Mouse (Mus musculus): ENCODE data around the gene Lime1. TPM values are rescaled to one million over a fixed set of nuclear protein-coding genes. Genes with fewer than 3 reads are reported as not detected.

Lime1 gene
- total RNA-seq, 2 experiments from 2014 or later = 43.1 to 45.2 TPM

- TF ChIP-seq CTCF (IDR thresholded peaks at IDR 0.05) = no peak
- Histone ChIP-seq H3K27ac (peak overlapping the region; percentile 71), H3K4me3 (no peak overlapping the region)
- intact Hi-C loops (cut with DNase I) = loop anchor here (2.0 kb wide), 1 partner anchor 38 kb away; the partner anchor contains the start of gene Zbtb46
- no peak for DNase-seq (ENCODE audit: extremely low spot score in 1 of 2, low spot score in 2 of 2)
Observed at GRCm38 (mm10) chr2:181420903-181421638, 41.2 kb downstream of the Lime1 start.

- intact Hi-C loops (cut with DNase I) = no loop called here
- Histone ChIP-seq H3K27ac (no peak overlapping the region), H3K4me3 (no peak overlapping the region)
- TF ChIP-seq CTCF (IDR thresholded peaks at IDR 0.05) = no peak
- DNase-seq (ENCODE audit: extremely low spot score in 1 of 2, low spot score in 2 of 2) = no peak
Observed at GRCm38 (mm10) chr2:181423834-181424233, 44.0 kb downstream of the Lime1 start.

Other genes with a start within 250 kb of the Lime1 start
- 100 to 1,000 TPM; 275 to 280 TPM for gene Kcnq2, start 244.8 kb upstream of the Lime1 start, total RNA-seq (2021)
- gene Eef1a2, start 223.1 kb upstream of the Lime1 start, total RNA-seq (2021) = 1,000 to 10,000 TPM; 1,380 to 1,388 TPM
- gene Ppdpf, start 192.8 kb upstream of the Lime1 start, total RNA-seq (2021) = 10 to 100 TPM; 72.8 to 77.8 TPM
- gene Ptk6, start 177.3 kb upstream of the Lime1 start, total RNA-seq (2021) = under 1 TPM in 1 of 2 experiments, not detected in 1; 0.11 TPM
- gene Srms, start 166.9 kb upstream of the Lime1 start, total RNA-seq (2021) = under 1 TPM; 0.25 to 0.26 TPM
- gene Fndc11, start 160.1 kb upstream of the Lime1 start, total RNA-seq (2021) = not detected
- gene Helz2, start 138.1 kb upstream of the Lime1 start, total RNA-seq (2021) = 1 to 10 TPM; 2.3 to 4.3 TPM
- gene Gmeb2, start 92.0 kb upstream of the Lime1 start, total RNA-seq (2021) = 10 to 100 TPM; 27.1 to 27.3 TPM
- 100 to 1,000 TPM; 633 to 653 TPM for gene Stmn3, start 65.6 kb upstream of the Lime1 start, total RNA-seq (2021)
- 10 to 100 TPM; 26.1 to 38.5 TPM for gene Rtel1, start 60.3 kb upstream of the Lime1 start, total RNA-seq (2021)
- 10 to 100 TPM; 80.3 to 80.5 TPM for gene Zgpat, start 15.2 kb upstream of the Lime1 start, total RNA-seq (2021)
- 10 to 100 TPM; 45.2 to 51.2 TPM for gene Arfrp1, start 14.7 kb upstream of the Lime1 start, total RNA-seq (2021)
- 10 to 100 TPM; 12.0 to 13.7 TPM for gene Zbtb46, start 79.3 kb downstream of the Lime1 start, total RNA-seq (2021)
- gene Abhd16b, start 113.1 kb downstream of the Lime1 start, total RNA-seq (2021) = not detected
- gene Tpd52l2, start 117.1 kb downstream of the Lime1 start, total RNA-seq (2021) = 10 to 100 TPM; 73.2 to 76.3 TPM
- 100 to 1,000 TPM; 288 to 300 TPM for gene Dnajc5, start 140.4 kb downstream of the Lime1 start, total RNA-seq (2021)
- 10 to 100 TPM; 57.7 to 71.1 TPM for gene Uckl1, start 204.8 kb downstream of the Lime1 start, total RNA-seq (2021)
- gene Prpf6, start 211.8 kb downstream of the Lime1 start, total RNA-seq (2021) = 10 to 100 TPM; 54.4 to 57.4 TPM
- 10 to 100 TPM; 83.1 to 93.8 TPM for gene Zfp512b, start 212.7 kb downstream of the Lime1 start, total RNA-seq (2021)
- gene Samd10, start 219.1 kb downstream of the Lime1 start, total RNA-seq (2021) = 10 to 100 TPM; 21.5 to 22.0 TPM

Data from left cerebral cortex, adult 2 months (tissue).